Mouse (Mus musculus): ENCODE data around the gene E2f4. TPM values are rescaled to one million over a fixed set of nuclear protein-coding genes. Genes with fewer than 3 reads are reported as not detected.

The E2f4 gene
- total RNA-seq, 2 experiments from 2014 or later, result 36.4 to 39.3 TPM

DNA sequence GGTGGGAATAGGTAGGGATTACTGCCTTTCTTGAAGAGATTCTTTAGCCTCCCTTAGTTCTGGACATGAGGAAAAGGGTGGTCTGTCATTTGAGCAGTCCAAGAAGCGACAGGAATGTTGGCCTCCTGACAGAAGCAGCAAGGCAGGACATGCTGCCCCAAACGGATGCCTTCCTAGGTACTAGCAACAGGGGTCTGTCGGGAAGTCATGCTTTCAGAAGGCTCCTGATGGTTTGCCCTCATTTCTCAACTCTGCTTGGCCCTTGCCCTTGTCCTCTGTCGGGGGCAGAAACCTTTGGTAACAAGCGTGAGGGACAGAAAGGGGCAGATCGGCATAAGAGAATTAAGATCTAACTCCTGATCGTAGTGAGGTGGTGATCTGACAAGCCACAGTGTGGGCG, 12.7 kb downstream of the E2f4 start:
- Histone ChIP-seq H3K4me3 (no peak overlapping the region), H3K27ac (no peak overlapping the region)
- no peak for TF ChIP-seq CTCF (IDR thresholded peaks at IDR 0.05)
- intact Hi-C loops (cut with DNase I), result no loop called here
- DNase-seq (ENCODE audit: extremely low spot score in 1 of 2, low spot score in 2 of 2), result no peak

GRCm38 (mm10) chr8:105311718-105312117, 14.3 kb downstream of the E2f4 start:
- H3K27ac ChIP-seq, result no peak overlapping the region
- no peak overlapping the region for H3K4me3 ChIP-seq
- TF ChIP-seq CTCF (IDR thresholded peaks at IDR 0.05), result no peak
- intact Hi-C loops (cut with DNase I), result no loop called here
- no peak for DNase-seq (ENCODE audit: extremely low spot score in 1 of 2, low spot score in 2 of 2)

GRCm38 (mm10) chr8:105312891-105313481, 15.5 kb downstream of the E2f4 start:
- H3K27ac ChIP-seq, result no peak overlapping the region
- no peak for DNase-seq (ENCODE audit: extremely low spot score in 1 of 2, low spot score in 2 of 2)
- no peak for TF ChIP-seq CTCF (IDR thresholded peaks at IDR 0.05)
- no peak overlapping the region for H3K4me3 ChIP-seq
- intact Hi-C loops (cut with DNase I), result no loop called here

DNA sequence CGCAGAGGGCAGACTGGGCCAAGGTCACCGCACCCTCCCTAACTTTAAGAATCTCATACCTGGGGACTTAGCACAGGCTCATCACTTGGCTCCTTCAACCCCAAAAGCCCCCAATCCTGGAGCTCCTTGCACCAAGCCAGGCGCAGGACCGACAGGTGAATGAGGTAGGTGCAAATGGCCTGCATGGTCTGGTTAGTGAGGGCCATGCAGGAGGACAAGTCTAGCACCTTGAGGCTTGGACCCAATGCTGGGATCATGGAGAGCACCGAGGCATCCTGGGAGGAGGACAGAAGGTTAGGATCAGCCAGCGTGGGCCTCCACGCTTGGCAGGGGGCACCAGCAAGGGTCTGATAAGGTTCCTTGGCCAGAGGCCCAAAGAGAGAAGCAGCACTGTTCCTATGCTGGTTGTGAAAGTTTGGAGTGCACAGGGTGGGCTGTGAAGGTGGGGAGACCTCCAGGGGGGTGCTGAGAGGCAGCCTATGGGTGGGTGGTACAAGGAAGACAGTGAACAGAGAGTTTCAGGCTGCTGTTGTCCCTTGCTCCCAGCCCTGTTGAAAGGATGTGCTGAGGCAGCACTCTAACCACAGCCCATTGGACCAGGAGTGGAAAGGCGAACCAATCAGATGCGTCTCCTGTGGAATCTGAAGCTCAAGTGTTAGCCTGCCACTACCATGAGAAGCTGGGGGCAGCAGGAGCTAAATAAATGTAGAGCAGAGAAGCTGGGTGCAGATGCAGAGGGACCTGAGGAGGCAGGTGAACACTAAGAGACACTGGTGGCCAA, 16.3 kb downstream of the E2f4 start:
- intact Hi-C loops (cut with DNase I), result no loop called here
- DNase-seq (ENCODE audit: extremely low spot score in 1 of 2, low spot score in 2 of 2), result no peak
- no peak for TF ChIP-seq CTCF (IDR thresholded peaks at IDR 0.05)
- Histone ChIP-seq H3K27ac (no peak overlapping the region), H3K4me3 (no peak overlapping the region)

DNA sequence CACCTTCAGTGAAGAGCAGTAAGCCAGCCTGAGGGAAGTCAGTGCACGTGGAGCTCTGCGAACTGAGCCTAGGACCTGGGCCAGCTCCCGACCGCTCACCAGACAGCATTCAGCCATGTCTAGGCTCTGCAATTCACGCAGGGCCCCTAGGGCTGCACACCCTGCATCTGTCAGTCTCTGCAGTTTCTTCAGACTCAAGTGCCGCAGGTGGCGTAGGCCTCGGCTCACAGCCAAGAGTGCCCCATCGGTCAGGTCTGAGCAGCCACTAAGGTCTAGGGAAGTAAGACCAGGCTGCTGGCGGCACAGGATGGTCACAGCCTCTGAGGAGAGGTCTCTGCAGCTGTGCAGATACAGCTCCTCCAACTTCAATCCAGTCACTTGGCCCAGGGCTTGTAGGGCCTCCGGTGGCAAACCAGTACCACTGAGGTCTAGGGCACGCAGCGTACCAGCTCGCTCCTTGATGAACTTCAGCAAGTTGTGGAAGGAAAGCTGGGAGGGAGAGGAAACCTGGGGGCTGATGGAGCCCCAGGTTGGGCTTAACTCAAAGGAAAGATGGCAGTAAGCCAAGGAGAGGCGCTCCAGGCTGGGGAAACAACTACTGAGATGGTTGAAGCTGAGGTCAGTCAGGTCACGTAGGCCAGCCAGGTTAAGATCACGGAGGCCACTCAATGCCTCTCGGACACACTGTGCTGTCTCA, 17.8 kb downstream of the E2f4 start:
- intact Hi-C loops (cut with DNase I), result no loop called here
- Histone ChIP-seq H3K4me3 (no peak overlapping the region), H3K27ac (no peak overlapping the region)
- DNase-seq (ENCODE audit: extremely low spot score in 1 of 2, low spot score in 2 of 2), result no peak
- TF ChIP-seq CTCF (IDR thresholded peaks at IDR 0.05), result no peak

GRCm38 (mm10) chr8:105317941-105318340, 20.5 kb downstream of the E2f4 start:
- Histone ChIP-seq H3K27ac (no peak overlapping the region), H3K4me3 (no peak overlapping the region)
- intact Hi-C loops (cut with DNase I), result no loop called here
- DNase-seq (ENCODE audit: extremely low spot score in 1 of 2, low spot score in 2 of 2), result no peak
- no peak for TF ChIP-seq CTCF (IDR thresholded peaks at IDR 0.05)

GRCm38 (mm10) chr8:105318662-105319190, 21.3 kb downstream of the E2f4 start:
- H3K4me3 ChIP-seq, result no peak overlapping the region
- H3K27ac ChIP-seq, result no peak overlapping the region; the same call in 1 of the 2 replicates
- TF ChIP-seq CTCF (IDR thresholded peaks at IDR 0.05), result no peak
- intact Hi-C loops (cut with DNase I), result no loop called here
- no peak for DNase-seq (ENCODE audit: extremely low spot score in 1 of 2, low spot score in 2 of 2)

- intact Hi-C loops (cut with DNase I), result no loop called here
- Histone ChIP-seq H3K27ac (no peak overlapping the region), H3K4me3 (no peak overlapping the region)
- no peak for TF ChIP-seq CTCF (IDR thresholded peaks at IDR 0.05)
- no peak for DNase-seq (ENCODE audit: extremely low spot score in 1 of 2, low spot score in 2 of 2)
Observed at GRCm38 (mm10) chr8:105323183-105323582, 25.7 kb downstream of the E2f4 start.

- intact Hi-C loops (cut with DNase I), result loop anchor here (2.0 kb wide), 1 partner anchor 15 kb away; no protein-coding TSS in a partner anchor
- no peak for DNase-seq (ENCODE audit: extremely low spot score in 1 of 2, low spot score in 2 of 2)
Observed at GRCm38 (mm10) chr8:105325641-105326093, 28.2 kb downstream of the E2f4 start.

DNA sequence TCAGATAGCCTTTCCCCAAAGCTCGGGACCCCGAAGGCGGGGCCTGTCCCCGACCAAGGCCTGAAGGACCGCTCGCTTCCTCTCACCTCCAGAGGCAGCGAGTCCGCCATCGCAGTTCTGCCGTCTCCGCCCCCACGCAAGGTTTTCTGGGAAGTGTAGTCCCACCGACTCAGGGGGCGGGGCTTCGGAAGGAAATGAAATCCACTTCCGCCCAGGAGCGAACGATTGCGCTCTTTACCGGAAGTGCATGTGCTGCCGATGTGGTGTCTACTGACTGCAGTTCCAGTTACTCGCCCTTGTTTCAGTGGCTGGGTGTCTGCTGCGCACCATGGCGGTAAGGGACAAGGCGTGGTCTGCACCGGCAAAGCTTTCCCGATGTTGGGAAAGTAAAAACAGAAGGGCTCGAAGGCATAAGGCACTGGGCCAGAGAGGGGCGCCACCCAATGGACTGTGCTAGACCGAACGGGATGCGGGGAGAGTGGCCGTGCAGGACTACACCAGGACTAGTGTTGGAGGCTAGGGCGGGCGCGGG, 28.7 kb downstream of the E2f4 start, which contains the start of the genes Lrrc29 and Tmem208:
Lrrc29 (minus strand) TSS at position 138 of the 532 bp plus-strand sequence.
Tmem208 (plus strand) TSS at position 214 of the 532 bp plus-strand sequence.
- H3K4me3 ChIP-seq, result peak within 1 kb of the TSS; percentile 99
- intact Hi-C loops (cut with DNase I), result loop anchor here (2.0 kb wide), 1 partner anchor 15 kb away; no protein-coding TSS in a partner anchor

More at GRCm38 (mm10) chr8:105325641-105326093, 28.2 kb downstream of the E2f4 start:
- H3K4me3 ChIP-seq, result peak overlapping the region; percentile 99
- no peak for TF ChIP-seq CTCF (IDR thresholded peaks at IDR 0.05)
- peak overlapping the region; percentile 96 for H3K27ac ChIP-seq

DNA sequence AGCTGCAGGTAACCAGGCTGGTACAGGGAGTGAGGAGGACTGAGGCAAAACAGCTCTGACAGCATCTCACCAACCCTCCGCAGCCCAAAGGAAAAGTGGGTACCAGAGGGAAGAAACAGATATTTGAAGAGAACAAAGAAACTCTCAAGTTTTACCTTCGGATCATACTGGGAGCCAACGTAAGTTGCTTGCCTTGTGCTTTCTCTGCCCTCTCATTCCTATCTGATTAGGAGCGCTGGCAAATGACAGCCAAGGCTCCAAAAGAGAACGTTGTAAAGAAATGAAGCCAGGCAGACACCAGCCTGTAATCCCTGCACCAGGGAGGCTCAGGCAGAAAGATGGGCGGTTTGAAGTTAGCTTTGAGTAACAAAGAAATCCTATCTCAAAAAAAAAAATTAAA, 29.5 kb downstream of the E2f4 start:
- Histone ChIP-seq H3K27ac (no peak overlapping the region; the same call in 1 of the 2 replicates), H3K4me3 (peak overlapping the region; percentile 99)
- TF ChIP-seq CTCF (IDR thresholded peaks at IDR 0.05), result no peak
- DNase-seq (ENCODE audit: extremely low spot score in 1 of 2, low spot score in 2 of 2), result no peak
- intact Hi-C loops (cut with DNase I), result loop anchor here (2.0 kb wide), 1 partner anchor 14 kb away; no protein-coding TSS in a partner anchor

More for the DNA sequence above, 28.7 kb downstream of the E2f4 start, which contains the start of the genes Lrrc29 and Tmem208:
- peak; percentile 96 to 97 for DNase-seq (ENCODE audit: extremely low spot score in 1 of 2, low spot score in 2 of 2)
- peak; percentile 46 for TF ChIP-seq CTCF (IDR thresholded peaks at IDR 0.05)
- H3K27ac ChIP-seq, result peak within 1 kb of the TSS; percentile 96
